Mouse (Mus musculus): Measurements from ENCODE around the gene Phb2.

Gene Phb2

DNA sequence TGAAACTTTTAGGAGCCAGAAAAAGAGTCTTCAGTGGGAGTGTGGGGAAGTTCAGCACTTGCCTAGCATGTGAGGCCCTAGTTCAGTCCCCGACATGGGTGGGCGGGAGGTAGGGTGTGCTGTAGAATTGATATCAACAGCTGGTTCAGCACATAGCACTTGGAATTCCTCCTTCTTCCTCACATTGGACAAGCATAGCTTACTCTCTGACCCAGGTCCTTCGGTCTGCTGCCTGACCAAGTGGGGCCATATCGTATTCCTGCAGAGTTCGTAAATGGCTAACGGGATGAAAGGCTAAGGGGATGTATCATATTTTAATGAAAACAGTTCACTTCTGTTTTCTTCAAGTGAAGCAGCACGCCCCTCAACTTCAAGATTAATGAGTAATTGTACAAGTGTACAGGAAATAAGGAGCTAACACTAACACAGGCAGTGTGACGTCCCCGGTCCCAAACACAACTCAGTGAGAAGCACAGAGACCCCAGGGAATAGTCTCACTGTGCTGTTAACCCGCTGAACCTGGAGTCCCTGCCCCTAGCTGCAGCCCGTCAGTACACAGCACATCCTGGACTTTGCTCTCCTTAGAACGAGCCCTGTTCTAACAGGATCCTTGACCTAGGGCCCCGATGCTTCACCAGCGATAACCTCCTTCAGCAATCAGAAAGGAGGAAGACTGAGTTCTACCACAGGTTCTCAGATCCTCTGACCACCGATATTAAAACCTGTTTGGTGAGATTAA lies 18.7 kb upstream of the Phb2 start:
- no peak for DNase-seq (ENCODE audit: low read depth)

DNA sequence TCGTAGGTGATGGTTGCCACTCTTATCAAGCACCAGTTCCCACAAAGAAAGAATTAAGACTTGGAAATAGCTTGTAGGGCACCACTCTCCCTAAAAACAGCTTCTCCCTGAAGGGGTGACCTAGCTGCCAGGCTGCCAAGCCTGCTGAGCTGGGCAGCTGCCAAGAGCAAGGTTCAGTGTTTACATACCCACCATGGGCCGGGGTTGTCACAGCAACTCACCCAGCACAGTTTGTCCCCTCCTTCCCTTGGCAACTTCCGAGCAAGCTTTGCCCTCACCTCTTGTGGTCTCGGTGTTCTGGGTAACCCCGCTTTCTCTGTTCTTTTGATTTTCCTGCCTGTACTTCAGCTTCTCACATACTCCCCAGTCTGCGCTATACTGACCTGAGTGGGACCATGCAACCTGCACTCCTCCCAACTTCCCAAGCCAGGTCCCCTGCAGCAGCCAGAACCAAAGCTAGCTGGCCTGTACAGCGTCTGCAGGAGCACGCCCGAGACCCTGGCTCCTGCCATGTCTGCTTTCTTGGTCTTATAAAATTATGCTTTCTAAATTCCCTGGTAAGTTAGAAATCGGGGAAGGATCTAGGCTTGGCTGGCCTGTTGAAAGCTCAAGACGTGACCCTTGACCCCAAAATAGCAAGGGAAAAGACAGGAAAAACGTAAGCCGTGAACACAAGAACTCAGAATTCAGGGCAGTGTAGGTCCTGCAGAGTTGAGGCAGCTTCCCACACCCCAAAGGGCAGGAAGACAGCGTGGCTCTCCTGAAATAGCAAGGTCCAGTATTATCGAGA lies 17.8 kb upstream of the Phb2 start:
- no peak for DNase-seq (ENCODE audit: low read depth)

DNA sequence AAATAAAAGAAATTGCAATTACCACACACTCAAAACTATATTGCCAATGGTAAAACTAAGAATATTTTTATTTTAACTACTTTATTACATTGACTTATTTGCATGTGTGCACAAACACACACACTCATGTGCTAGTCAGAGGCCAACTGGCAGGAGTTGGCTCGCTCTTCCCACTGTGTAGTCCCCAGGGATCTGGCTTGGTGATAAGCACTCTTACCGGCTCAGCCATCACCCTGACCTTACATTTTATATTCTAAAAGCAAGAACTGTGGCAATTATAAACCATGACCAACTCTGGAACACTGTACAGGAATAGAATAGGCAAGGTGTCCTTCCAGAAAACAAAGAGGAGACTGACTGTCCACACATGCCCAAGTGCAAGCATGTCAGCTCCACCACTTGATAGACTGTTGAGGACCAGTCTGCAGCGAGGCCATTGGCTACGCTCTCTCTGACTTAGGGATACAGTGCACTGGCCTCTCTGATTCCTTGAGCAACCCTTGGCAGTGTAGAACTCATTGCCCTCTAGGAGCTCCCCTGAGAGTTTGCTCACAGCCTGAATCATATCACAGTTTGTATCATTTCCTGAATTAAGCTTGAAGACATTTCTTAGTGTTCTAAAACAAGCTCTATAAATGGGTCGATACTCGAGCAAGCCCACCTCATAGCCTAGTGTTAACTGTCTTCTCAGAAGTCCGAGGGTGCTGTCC lies 15.5 kb upstream of the Phb2 start:
- no peak for DNase-seq (ENCODE audit: low read depth)

DNA sequence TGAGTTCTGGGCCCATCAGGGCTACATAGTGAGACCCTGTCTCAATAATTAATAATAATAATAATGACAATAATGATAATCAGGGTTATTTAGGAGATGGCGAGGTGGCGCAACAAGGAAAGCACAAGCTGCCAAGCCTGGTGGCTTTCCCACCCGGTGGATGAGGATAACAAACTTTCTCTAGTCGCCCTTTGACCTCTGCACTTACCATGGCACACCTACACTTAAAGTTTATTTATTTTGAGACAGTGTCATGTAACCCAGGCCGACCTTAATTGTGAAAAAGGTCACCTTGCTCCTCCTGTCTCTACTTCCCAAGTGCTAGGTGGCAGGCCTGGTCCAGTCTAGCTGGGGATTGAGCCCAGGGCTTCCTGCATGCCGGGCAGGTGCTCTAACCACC lies 13.4 kb upstream of the Phb2 start:
- no peak for DNase-seq (ENCODE audit: low read depth)

DNA sequence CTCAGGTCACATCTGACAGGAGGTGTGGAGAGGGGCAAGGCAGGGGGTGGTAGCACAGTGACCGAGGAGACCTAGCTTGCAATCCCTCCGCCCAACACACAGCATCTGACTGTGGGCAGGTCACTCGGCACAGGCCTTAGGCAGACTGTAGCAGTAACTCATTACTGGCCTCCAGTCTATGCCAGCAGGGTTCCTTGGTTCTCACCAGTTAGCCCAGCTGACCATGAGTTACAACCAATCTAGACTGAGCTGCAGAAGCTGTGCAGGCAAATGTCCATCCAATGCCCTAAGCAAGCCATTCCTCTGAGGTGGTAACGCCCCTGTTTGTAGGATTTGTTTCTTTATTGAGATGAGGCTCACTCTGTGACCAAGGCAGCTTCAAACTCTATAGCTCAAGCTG lies 12.8 kb upstream of the Phb2 start:
- DNase-seq (ENCODE audit: low read depth) = no peak

DNA sequence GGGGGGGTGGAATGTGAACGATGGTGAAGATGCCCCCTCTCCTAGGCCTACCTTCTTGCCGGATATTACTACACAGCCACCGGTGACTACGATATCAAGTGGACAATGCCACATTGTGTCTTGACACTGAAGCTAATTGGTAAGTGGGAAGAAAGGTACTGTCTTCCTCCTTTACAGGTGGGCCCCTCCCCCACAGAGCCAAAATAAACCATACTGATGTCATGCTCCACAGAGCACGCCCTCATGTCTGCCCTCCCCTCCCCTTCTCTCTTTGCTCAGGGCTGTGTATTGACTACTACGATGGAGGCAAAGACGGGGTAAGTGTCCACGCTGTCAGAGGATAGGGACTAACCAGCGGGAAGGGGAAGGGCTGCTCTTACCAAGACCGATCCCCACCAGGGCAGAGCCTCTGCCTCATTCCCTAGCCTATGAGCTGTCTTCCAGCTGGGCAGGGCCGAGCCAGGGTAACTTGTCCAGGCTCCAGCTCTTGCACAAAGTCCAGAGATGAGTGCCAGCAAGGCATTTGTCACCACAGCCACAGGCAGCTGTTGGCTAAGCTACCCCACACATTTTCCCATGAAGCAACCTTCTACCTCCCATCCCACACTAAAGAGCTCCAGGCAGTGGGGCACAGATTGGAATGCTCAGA lies 12.1 kb upstream of the Phb2 start:
- DNase-seq (ENCODE audit: low read depth) = no peak

DNA sequence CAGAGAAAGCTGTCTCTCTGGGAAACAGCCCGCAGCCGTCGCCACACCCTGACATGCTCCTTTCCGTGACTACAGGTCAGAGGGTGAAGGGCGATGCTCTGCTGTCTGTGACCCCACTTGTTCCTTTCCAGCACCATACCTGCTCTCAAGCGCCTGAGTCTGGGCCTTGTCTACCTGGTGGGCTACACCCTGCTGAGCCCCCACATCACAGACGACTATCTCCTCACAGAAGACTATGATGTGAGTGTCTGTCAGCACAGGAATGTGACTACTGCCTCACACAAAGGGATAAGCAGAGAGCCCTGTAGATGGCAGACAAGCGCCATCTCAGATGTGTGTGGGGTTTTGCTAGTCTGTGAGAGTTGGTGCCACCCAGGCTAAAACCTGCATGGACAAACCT lies 10.8 kb upstream of the Phb2 start:
- no peak for DNase-seq (ENCODE audit: low read depth)

DNA sequence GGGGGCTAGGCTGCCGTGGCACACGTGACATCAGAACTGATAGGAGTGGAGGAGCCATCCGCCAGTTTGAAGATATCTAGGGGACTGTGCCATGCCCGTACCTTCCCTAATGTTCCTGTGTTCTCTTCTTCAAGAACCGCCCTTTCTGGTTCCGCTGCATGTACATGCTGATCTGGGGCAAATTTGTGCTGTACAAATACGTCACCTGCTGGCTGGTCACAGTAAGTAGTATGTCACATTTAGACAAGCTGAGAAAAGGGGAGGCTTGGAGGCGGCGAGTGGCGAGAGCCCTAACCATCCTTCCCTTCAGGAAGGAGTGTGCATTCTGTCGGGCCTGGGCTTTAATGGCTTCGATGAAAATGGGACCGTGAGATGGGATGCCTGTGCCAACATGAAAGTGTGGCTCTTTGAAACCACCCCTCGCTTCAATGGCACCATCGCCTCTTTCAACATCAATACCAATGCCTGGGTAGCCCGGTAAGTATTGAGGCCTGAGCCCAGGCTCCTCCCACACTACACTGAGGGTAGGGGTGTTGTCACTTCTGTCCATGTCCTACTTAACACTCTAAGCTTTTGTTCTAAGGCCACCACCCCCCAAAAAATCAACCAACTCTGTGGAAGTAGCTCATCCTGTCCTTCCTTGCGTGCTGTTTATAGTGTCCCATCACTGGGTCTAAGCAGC lies 9.9 kb upstream of the Phb2 start:
- no peak for DNase-seq (ENCODE audit: low read depth)

DNA sequence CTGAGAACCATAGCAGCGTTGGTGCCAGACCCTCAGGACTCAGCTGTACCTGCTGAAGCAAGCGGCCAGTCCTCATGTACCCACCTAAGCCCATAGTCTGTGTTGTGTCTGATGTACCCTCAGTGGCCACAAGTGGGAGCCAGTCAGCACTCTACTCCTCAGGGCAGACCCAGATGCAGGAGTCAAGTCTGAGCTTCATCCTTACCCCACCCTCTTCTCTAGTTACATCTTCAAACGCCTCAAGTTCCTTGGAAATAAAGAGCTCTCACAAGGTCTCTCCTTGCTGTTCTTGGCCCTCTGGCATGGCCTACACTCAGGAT lies 9.4 kb upstream of the Phb2 start:
- peak; percentile 67 for DNase-seq (ENCODE audit: low read depth)

DNA sequence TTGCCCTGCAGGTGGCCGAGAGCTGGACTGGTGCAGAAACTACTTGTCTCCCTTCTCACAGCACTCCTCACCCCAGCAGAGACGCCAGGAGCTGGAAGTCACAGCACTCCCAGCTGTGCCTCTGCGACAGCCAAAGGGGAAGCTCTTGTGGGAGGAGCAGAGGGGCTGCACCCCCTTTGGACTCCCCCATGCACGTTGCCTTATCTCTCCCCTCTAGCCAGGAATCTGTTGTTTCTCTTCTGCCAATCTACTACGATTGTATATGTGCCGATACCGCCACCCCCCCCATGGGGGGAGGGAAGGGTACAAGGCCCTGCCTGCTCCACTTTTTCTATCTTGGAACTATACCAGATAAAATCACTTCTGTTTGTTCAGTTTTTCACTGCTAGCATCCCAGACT lies 8.3 kb upstream of the Phb2 start:
- DNase-seq (ENCODE audit: low read depth) = no peak

DNA sequence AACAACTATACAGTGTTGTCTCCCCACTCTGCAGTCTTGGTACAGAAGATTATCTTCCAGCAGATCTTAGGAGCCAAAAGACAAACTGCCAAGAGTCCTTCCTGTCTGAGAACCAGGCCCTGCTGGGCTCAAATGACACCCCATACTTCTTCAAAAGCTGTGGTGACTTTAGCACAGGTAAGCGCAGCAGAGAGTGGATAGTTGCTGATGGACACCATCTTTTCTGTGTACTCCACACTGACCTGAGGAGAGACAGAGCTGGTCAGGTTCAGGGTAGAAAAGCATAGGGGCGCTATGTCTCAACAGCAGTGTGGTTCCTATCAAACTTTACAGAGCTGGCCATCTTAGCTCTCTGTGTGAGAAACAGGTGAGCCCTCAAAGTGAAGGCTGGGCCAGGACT lies 7.7 kb upstream of the Phb2 start:
- no peak for DNase-seq (ENCODE audit: low read depth)

DNA sequence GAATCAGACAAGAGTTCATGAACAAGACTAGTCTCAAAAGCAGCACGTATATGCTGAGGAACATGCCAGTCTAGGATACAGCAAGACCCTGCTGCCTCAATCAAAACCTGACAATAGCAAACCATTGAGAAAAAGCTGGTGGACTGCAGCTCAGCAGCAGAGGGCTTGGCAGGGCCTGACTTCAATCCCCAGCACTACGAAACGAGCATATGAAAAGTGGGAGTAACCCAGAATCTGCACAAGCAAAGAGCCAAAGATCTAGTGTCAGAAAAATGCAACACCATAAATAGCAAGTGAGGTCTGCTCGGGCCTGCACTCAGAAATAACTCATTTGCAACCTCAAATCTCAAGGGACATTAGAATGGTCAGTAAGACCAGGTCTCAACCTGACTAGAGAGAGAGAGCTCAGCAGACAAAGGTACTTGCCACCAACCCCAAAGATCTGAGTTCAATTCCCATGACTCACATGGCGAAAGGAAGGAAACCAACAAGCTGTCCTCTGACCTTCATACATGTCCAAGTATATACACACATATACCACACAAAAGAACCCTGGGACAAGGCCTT lies 6.0 kb upstream of the Phb2 start:
- DNase-seq (ENCODE audit: low read depth) = no peak

DNA sequence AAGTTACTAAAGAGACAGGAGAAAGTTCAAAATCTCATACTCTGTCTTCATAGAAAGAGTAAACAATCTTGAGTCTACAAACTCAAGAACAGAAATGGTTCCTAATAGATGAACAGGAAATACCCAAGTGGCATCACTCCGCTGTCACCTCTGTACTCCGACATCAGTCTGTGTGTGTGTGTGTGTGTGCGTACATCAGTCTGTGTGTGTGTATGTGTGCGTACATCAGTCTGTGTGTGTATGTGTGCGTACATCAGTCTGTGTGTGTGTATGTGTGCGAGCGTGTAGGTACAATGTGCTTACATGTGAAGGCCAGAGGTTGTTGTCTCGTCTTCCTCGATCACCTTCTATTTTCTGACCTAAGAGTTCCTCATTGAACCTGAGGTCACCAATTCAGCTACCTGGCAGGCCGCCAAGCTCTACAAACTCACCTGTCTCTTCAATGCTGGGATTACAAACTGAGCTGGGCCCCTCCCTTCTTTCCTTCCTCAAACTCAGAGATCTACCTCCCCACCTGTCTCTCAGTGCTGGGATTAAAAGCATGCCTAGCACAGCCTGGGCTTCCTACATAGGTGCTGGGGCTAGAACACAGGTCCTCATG lies 3.7 kb upstream of the Phb2 start:
- no peak for DNase-seq (ENCODE audit: low read depth)

DNA sequence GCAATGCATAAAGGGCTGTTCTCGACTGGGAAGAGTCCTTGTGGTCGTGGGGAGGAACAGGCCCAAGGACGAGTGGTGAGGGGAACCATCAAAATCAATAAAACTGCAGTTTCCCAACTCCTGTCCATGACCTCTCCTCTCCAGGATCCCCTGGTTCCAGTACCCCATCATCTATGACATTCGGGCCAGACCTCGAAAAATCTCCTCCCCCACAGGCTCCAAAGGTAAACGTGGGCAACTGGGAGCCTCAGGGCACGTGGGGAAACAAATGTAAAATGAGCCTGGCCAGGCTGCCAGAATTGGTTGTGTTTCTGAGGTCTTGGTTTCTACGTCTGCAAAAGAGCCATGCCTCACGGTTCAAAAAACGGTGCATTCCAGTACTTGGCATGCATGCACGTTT lies 782 bp downstream of the Phb2 start:
- DNase-seq (ENCODE audit: low read depth) = no peak

DNA sequence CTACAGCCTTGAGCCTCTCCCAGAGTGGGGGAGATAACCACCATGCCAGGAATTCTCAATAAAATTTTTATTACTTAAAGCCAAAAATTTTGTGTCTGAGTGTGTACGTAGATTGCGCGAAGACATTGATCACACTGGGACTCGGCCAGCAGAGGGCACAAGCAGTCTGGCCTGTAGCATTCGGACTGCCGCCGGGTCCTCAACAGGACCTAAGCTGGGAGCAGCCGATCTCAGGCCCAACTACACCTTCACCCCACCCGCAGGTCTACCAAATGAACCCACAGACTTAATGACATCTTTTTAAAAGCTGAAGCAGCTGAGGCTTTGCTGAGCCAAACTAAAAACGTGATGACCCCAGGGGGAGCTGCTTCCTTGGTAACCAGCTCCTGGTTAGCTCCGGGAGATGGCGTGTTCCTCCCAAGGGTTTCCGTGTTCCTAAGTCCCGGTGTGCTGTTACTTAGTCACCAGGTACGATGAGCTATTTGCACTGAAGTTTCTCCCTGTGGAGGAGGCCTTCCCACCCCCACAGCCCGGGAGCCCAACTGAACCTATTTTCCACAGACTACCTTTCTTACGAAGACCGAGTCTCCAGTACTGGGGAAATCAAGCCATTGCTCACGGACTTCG lies 4.8 kb downstream of the Phb2 start:
- DNase-seq (ENCODE audit: low read depth) = no peak

DNA sequence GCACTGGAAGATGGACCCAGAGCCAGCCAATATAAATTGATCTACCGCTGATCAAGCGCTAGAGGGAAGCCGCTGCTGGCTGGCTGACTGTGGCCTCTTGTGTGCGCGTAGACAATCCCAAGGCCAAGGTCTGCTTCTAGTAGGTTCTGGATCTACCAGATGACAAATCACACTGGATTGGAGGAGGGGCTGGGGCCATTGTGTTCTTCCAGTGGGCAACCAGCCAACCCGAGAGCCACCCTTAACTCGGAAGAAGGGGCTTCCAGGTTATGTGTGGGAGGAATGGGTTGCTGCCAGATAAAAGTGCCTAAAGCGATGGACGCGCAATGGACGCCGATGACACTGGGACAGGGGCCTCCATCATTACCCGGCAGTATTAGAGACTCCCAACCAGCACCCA lies 5.8 kb downstream of the Phb2 start:
- no peak for DNase-seq (ENCODE audit: low read depth)

DNA sequence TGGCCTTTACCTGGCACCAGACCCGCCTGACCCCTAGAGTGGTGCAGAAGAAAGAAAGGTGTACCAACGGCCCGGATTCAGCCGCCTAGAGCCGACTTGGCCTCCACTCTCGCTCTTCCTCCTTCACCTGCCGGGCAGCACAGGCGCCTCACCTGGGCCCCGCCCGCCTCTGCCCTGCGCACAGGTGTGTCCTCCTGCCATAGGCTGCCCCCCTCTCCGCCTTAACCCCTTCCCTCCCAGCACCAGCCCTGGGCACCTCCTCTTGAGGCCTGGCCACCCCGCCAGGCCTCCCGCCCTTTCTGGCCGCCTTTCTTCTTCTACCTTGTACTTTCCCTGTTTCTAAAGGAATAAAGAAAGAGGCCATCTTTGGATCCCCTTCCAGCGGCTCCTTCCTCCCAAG lies 6.6 kb downstream of the Phb2 start:
- no peak for DNase-seq (ENCODE audit: low read depth)

DNA sequence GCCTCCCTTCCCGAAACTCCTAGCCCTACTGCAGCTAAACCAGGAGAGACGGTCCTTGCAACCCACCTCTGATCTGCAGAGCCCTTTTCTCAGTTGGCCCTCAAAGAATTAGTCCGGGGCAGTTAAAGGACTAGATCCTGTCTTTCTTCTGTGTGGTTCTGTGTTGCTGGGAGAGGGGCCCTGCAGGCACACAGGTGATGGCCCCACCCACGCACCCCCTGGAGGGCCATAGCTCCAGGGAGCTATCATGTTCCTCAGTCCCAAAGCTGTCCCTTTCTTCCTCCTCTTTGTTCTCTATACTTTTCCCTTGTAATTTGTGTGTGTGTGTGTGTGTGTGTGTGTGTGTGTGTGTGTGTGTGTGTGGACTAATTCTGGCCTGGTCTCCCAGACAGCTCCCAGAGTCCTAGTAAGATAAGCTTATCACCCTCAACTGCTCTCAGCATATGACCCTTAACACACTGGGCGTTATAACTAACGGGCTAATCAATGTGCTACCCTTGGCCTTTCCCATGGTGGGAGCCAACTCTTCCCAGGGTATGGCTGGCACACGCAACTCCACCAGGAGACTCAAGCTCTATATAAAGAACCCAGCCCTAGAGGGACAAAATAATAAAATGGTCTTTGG lies 7.3 kb downstream of the Phb2 start:
- no peak for DNase-seq (ENCODE audit: low read depth)

DNA sequence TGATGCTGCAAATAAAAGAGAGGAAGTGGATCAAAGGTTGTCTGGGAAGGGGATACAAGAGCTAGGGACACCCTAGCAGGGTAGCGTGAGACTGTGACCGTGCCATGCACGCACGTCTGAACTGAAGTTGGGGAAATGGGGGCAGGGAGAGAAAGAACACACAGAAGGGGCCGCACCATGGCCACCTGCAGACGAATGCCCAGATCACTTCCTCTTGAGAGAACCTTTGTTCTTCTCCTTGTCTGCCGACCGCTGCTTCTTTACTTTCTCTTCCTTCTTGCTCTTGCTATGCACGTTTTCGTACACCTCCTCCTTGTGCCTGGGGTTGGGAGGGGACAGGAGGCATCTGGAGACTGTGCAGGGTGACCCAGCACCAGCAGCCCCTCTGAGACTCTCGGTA lies 8.8 kb downstream of the Phb2 start:
- no peak for DNase-seq (ENCODE audit: low read depth)

DNA sequence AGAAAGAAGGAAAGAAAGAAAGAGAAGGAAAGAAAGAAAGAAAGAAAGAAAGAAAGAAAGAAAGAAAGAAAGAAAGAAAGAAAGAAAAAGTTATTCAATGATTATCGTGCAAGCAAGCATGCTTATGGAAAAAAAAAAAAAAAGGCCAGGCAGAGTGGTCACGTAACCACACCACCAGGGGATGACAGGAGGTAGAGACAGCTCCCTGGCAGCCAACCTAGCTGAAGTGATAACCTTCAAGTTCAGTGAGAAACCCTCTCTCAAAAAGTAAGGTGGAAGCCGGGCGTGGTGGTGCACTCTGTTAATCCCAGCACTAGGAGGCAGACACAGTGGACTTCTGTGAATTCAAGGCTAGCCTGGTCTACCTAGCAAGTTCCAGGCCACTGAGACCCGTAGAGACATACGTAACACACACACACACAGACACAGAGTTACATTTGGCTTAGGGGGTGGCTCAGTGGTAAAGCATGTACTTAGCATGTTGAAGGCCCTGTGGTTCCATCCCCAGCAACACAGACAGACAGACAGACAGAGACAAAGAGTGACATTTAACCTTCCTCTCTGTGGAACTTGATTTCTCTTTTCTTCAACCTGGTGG lies 10.8 kb downstream of the Phb2 start:
- DNase-seq (ENCODE audit: low read depth) = no peak

All from c-Kit-positive CD71-positive TER-119-negative erythroid progenitor cells, embryonic 14.5 days (primary cell).